Mouse (Mus musculus) neural tube, embryonic 14.5 days (tissue): ENCODE results near the gene Mettl3. TPM values are rescaled to one million over a fixed set of nuclear protein-coding genes. Genes with fewer than 3 reads are reported as not detected.
"Not testable (repeated sequence)": the region's sequence is repeated elsewhere in the genome, so short reads cannot be mapped to it uniquely, and the experiment has no call there.

ENCODE experiments used
- ATAC-seq: fragments of 200-750 bp; cut with Nextera tagmentation; 2 replicates; pipeline ENCODE4 v1.8.0; 2017; ENCODE audit warnings: low read depth, mild to moderate bottlenecking, moderate TSS enrichment, moderate library complexity
- H3K27ac ChIP-seq: fragments of 300-500 bp; sonication (generic); 2 replicates; pipeline ENCODE4 v1.5.1; 2014; ENCODE audit warnings: low read depth, mild to moderate bottlenecking, control low read depth, low read length, moderate library complexity, mixed read lengths
- H3K27me3 ChIP-seq: fragments of 300-500 bp; sonication (generic); 2 replicates; pipeline ENCODE4 v1.6.1; 2014; ENCODE audit warnings: low read length; ENCODE audit not compliant: control insufficient read depth, insufficient read depth
- H3K36me3 ChIP-seq: fragments of 300-500 bp; sonication (generic); 2 replicates; pipeline ENCODE4 v1.6.1; 2014; ENCODE audit warnings: low read length, mixed read lengths; ENCODE audit not compliant: control insufficient read depth, insufficient read depth
- H3K4me1 ChIP-seq: fragments of 300-500 bp; sonication (generic); 2 replicates; pipeline ENCODE4 v1.6.1; 2014; ENCODE audit warnings: low read length; ENCODE audit not compliant: control insufficient read depth, insufficient read depth
- H3K4me2 ChIP-seq: fragments of 300-500 bp; sonication (generic); 2 replicates; pipeline ENCODE4 v1.6.1; 2014; ENCODE audit warnings: mild to moderate bottlenecking, low read depth, low read length, control low read depth
- H3K4me3 ChIP-seq: fragments of 300-500 bp; sonication (generic); 2 replicates; pipeline ENCODE4 v1.5.1; 2014; ENCODE audit warnings: low read depth, low read length, control low read depth, mixed read lengths
- H3K9ac ChIP-seq: fragments of 300-500 bp; sonication (generic); replicated peaks from 2 replicates; pipeline ENCODE4 v1.6.1; 2014; ENCODE audit warnings: low read depth, mild to moderate bottlenecking, control low read depth, low read length, mixed read lengths
- H3K9me3 ChIP-seq: fragments of 300-500 bp; sonication (generic); 2 replicates; pipeline ENCODE4 v1.6.1; 2016; ENCODE audit warnings: low read length; ENCODE audit not compliant: control insufficient read depth
- WGBS: fragments of 180-500 bp; shearing (Covaris S2); extraction: QIAGEN DNeasy Blood & Tissue Kit; methylation state at CpG from one replicate; pipeline ENCODE4 v1.1.7; 2014; 5-methylcytosine and 5-hydroxymethylcytosine counted together
- polyA plus RNA-seq: library from polyadenylated mRNA; unstranded; fragments of >200 nt; fragmentation: Nextera tagmentation; extraction: Ambion mirVana; gene quantifications from 2 replicates; pipeline ENCODE4 v1.2.1, GENCODE M21; 2014

The Mettl3 gene
- polyA plus RNA-seq, 1 experiment from 2014 or later, result 42.5 TPM

DNA sequence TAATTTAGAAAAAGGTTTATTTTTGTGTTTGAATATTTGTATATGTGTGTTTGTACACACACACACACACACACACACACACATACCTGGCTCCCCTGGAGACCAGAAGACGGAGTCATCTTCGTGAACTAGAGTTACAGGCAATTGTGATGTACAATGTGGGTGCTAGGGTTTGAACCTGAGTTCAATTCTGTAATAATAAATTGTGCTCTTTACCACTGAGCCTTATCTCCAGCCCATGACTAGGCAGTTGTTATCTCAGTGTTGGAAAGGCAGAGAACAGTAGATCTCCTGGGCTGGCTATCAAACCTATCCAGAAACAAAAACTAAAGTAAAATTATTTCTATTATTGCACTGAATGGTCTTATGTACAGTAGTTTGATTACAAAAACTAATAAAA lies 1.2 kb upstream of the Mettl3 start:
- 95% methylated on average over 2 of the region's 2 CpGs for WGBS
- H3K4me1 ChIP-seq, result peaks cover 3% of the 10 kb centered on the region; the same call in 1 of the 2 replicates
- ATAC-seq, result no peak

DNA sequence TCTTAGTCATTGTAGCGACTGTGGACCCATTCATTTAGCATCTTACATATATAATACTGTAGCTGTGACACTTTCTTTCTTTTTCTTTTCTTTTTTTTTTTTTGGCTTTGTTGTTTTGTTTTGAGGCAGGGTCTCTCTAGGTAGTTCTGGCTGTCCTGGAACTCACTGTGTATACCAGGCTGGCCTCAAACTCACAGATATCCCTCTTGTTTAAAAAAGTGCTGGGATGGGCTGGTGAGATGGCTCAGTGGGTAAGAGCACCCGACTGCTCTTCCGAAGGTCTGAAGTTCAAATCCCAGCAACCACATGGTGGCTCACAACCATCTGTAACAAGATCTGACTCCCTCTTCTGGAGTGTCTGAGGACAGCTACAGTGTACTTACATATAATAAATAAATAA lies 1.4 kb downstream of the Mettl3 start:
- 91% methylated on average over 3 of the region's 3 CpGs for WGBS

More for the DNA sequence above, 1.2 kb upstream of the Mettl3 start:
- Histone ChIP-seq H3K4me3 (no peak overlapping the region), H3K27me3 (no peaks in the 10 kb centered on the region), H3K9me3 (no peaks in the 10 kb centered on the region), H3K4me2 (no peak overlapping the region), H3K27ac (no peak overlapping the region), H3K9ac (no peak overlapping the region), H3K36me3 (peaks cover 6% of the 10 kb centered on the region; the same call in 1 of the 2 replicates)

GRCm38 (mm10) chr14:52295558-52296264 lies 9.2 kb downstream of the Mettl3 start:
- H3K27ac ChIP-seq, result no peak overlapping the region

More for the DNA sequence above, 1.4 kb downstream of the Mettl3 start:
- H3K4me2 ChIP-seq, H3K27me3 ChIP-seq, H3K9ac ChIP-seq, H3K27ac ChIP-seq, H3K4me3 ChIP-seq, H3K4me1 ChIP-seq, H3K9me3 ChIP-seq, ATAC-seq: not testable (repeated sequence)
- peaks cover 16% of the 10 kb centered on the region for H3K36me3 ChIP-seq

GRCm38 (mm10) chr14:52284191-52284590 lies 20.7 kb downstream of the Mettl3 start:
- no peak for ATAC-seq
- 95% methylated on average over 3 of the region's 3 CpGs for WGBS
- H3K36me3 ChIP-seq, result peaks cover 28% of the 10 kb centered on the region

More at GRCm38 (mm10) chr14:52295558-52296264, 9.2 kb downstream of the Mettl3 start:
- Histone ChIP-seq H3K27me3 (no peaks in the 10 kb centered on the region), H3K36me3 (peaks cover 70% of the 10 kb centered on the region), H3K4me1 (no peaks in the 10 kb centered on the region), H3K9me3 (no peaks in the 10 kb centered on the region), H3K4me3 (no peak overlapping the region), H3K9ac (no peak overlapping the region), H3K4me2 (no peak overlapping the region)
- peak; percentile 70 for ATAC-seq
- 60% methylated on average over 6 of the region's 6 CpGs for WGBS

DNA sequence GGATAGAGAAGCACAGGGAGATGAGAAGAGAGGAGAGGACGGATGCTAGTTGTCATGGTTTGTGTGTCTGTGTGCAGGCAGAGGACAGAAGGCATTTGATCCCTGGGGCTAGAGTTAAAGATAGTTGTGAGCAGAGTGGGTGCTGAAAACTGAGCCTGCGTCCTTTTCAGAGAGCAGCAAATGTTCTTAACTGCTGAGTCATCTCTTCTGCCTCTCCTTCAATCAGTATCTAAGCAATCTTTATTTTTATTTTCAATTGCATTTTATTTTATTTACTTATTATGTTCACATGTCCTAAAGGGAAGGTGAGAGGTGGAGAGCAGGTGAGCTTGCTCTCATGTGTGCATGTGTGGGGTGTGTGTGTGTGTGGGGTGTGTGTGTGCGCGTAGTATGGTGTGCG lies 21.3 kb downstream of the Mettl3 start:
- H3K27ac ChIP-seq, result no peak overlapping the region
- ATAC-seq, result no peak
- H3K36me3 ChIP-seq, result peaks cover 24% of the 10 kb centered on the region
- H3K4me1 ChIP-seq, result peaks cover 8% of the 10 kb centered on the region; the same call in 1 of the 2 replicates
- H3K9ac ChIP-seq, result no peak overlapping the region
- H3K27me3 ChIP-seq, result no peaks in the 10 kb centered on the region
- H3K9me3 ChIP-seq, result no peaks in the 10 kb centered on the region
- H3K4me2 ChIP-seq, result no peak overlapping the region
- 97% methylated on average over 5 of the region's 5 CpGs for WGBS
- no peak overlapping the region for H3K4me3 ChIP-seq

More at GRCm38 (mm10) chr14:52284191-52284590, 20.7 kb downstream of the Mettl3 start:
- H3K4me1 ChIP-seq, result peaks cover 8% of the 10 kb centered on the region; the same call in 1 of the 2 replicates
- no peak overlapping the region for H3K4me3 ChIP-seq
- H3K9ac ChIP-seq, result no peak overlapping the region
- no peak overlapping the region for H3K27ac ChIP-seq
- H3K9me3 ChIP-seq, result no peaks in the 10 kb centered on the region
- no peak overlapping the region for H3K4me2 ChIP-seq
- H3K27me3 ChIP-seq, result no peaks in the 10 kb centered on the region

DNA sequence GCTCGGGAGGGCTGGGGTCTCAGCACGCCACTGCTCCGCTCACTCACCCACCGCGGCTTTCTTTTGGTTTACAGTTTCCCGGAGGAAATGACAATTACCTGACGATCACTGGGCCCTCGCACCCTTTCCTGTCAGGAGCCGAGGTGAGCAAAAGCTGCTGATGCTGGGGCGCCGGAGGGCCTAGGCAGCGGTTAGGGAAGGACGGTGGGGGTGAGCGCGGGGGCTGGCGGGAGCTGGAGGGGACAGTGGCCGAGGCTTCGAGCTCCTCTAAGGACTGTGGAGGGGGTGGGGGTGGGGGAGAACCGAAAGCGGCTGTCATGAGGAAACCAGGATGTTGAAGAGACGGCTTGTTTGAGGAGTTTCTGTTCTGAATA lies 25.2 kb downstream of the Mettl3 start:
- H3K9ac ChIP-seq, result peak overlapping the region; percentile 83
- peak overlapping the region; percentile 63 for H3K4me2 ChIP-seq
- no peak; the same call in 1 of the 2 replicates for ATAC-seq
- H3K4me3 ChIP-seq, result peak overlapping the region; percentile 82
- H3K27me3 ChIP-seq, result no peaks in the 10 kb centered on the region
- H3K4me1 ChIP-seq, result peaks cover 10% of the 10 kb centered on the region; the same call in 1 of the 2 replicates
- WGBS, result 1% methylated on average over 20 of the region's 21 CpGs
- H3K9me3 ChIP-seq, result no peaks in the 10 kb centered on the region
- H3K27ac ChIP-seq, result peak overlapping the region; percentile 83
- H3K36me3 ChIP-seq, result 0 out of 2 replicates have a peak, but pooled peaks cover 6% of the 10 kb centered on the region

GRCm38 (mm10) chr14:52278932-52279746 lies 25.8 kb downstream of the Mettl3 start, which contains the start of the genes Tox4 and Rab2b:
Tox4 (plus strand) TSS chr14:52279146.
Rab2b (minus strand) TSS chr14:52279545.
- under 1% methylated on average over 62 of the region's 66 CpGs for WGBS
- Histone ChIP-seq H3K27me3 (no peaks in the 10 kb centered on the region), H3K4me3 (peak within 1 kb of the TSS; percentile 82), H3K27ac (peak within 1 kb of the TSS; percentile 83), H3K9me3 (no peaks in the 10 kb centered on the region), H3K9ac (peak within 1 kb of the TSS; percentile 83), H3K4me2 (peak within 1 kb of the TSS; percentile 63), H3K4me1 (peaks cover 10% of the 10 kb centered on the region; the same call in 1 of the 2 replicates), H3K36me3 (0 out of 2 replicates have a peak, but pooled peaks cover 6% of the 10 kb centered on the region)
- ATAC-seq, result peak; percentile 97

DNA sequence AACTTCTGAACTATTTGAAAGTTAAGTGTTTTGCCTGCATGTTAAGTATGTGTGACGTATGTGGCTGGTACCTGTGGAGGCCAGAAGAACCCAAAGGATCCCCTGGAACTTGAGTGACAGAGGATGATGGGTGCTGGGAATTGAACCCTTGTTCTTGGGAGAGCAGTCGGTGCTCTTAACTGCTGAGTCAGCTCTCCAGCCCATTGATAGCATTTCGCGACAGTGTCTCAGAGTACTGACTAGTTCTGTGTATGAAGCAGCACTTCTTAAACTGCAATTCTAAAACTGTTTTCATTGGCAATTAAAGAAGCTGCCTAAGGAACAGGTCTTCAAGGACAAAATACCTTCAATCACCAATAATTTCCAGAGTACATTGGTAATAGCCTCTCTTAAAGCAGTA lies 27.7 kb downstream of the Mettl3 start:
- no peak for ATAC-seq
- Histone ChIP-seq H3K27me3 (no peaks in the 10 kb centered on the region), H3K9me3 (no peaks in the 10 kb centered on the region), H3K27ac (no peak overlapping the region), H3K4me3 (no peak overlapping the region), H3K9ac (no peak overlapping the region), H3K36me3 (peaks cover 11% of the 10 kb centered on the region; the same call in 1 of the 2 replicates), H3K4me1 (peaks cover 10% of the 10 kb centered on the region; the same call in 1 of the 2 replicates), H3K4me2 (no peak overlapping the region)
- 95% methylated on average over 4 of the region's 4 CpGs for WGBS
